Mouse (Mus musculus) small intestine, adult 2 months (tissue): ENCODE data around the gene Hist1h2bg.

Source experiments
- CTCF ChIP-seq: fragments of 200-500 bp; IDR thresholded peaks from 2 replicates; pipeline ENCODE4 v1.5.1; 2012; ENCODE audit warnings: low read depth, mild to moderate bottlenecking, control low read depth, inconsistent platforms, low read length, moderate library complexity, mixed read lengths; ENCODE audit not compliant: insufficient replicate concordance, insufficient read length; ENCODE audit errors: extremely low read depth
- POLR2A ChIP-seq: fragments of 200-500 bp; IDR thresholded peaks from 2 replicates; pipeline ENCODE4 v1.6.1; 2012; ENCODE audit warnings: low read depth, mild to moderate bottlenecking, control low read depth, inconsistent platforms, low read length, moderate library complexity

DNA sequence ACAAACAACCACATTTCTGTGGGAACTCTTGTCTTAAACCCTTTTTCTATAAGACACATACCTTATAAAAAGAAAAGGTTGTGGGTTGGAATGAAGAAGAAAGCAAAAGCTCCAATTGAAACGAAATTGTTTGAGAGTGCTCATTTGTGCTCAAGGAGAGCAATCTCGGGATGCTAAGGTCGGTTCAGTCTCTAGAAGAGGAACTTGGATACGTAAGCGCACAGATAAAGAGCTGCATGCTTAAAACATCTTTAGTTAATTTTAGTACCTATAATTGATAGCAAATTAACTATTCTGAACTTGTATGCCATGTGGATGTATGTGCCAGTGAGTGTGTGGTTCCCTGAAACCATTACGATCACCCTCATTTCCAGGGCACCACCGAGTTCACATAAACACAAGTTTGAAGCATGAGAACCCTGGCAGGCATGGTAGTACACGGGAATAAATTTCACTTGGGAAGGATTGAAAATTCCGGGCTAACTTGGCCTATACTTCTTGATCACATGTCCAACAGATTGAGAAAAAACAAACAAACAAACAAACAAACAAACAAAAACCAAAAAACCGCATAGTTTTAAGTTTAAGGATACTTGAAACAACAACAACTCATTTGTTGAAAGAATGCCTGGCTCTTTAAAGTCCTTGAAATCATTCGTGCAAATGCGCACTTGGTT lies 49.0 kb downstream of the Hist1h2bg start:
- TF ChIP-seq POLR2A (no peak), CTCF (no peak)
